Mouse (Mus musculus) neural tube, embryonic 14.5 days (tissue): ENCODE results near the gene Fam83e. TPM values are rescaled to one million over a fixed set of nuclear protein-coding genes. Genes with fewer than 3 reads are reported as not detected.

ENCODE experiments used
- ATAC-seq: fragments of 200-750 bp; cut with Nextera tagmentation; 2 replicates; pipeline ENCODE4 v1.8.0; 2017; ENCODE audit warnings: low read depth, mild to moderate bottlenecking, moderate TSS enrichment, moderate library complexity
- H3K27ac ChIP-seq: fragments of 300-500 bp; sonication (generic); 2 replicates; pipeline ENCODE4 v1.5.1; 2014; ENCODE audit warnings: low read depth, mild to moderate bottlenecking, control low read depth, low read length, moderate library complexity, mixed read lengths
- H3K27me3 ChIP-seq: fragments of 300-500 bp; sonication (generic); 2 replicates; pipeline ENCODE4 v1.6.1; 2014; ENCODE audit warnings: low read length; ENCODE audit not compliant: control insufficient read depth, insufficient read depth
- H3K36me3 ChIP-seq: fragments of 300-500 bp; sonication (generic); 2 replicates; pipeline ENCODE4 v1.6.1; 2014; ENCODE audit warnings: low read length, mixed read lengths; ENCODE audit not compliant: control insufficient read depth, insufficient read depth
- H3K4me1 ChIP-seq: fragments of 300-500 bp; sonication (generic); 2 replicates; pipeline ENCODE4 v1.6.1; 2014; ENCODE audit warnings: low read length; ENCODE audit not compliant: control insufficient read depth, insufficient read depth
- H3K4me2 ChIP-seq: fragments of 300-500 bp; sonication (generic); 2 replicates; pipeline ENCODE4 v1.6.1; 2014; ENCODE audit warnings: mild to moderate bottlenecking, low read depth, low read length, control low read depth
- H3K4me3 ChIP-seq: fragments of 300-500 bp; sonication (generic); 2 replicates; pipeline ENCODE4 v1.5.1; 2014; ENCODE audit warnings: low read depth, low read length, control low read depth, mixed read lengths
- H3K9ac ChIP-seq: fragments of 300-500 bp; sonication (generic); replicated peaks from 2 replicates; pipeline ENCODE4 v1.6.1; 2014; ENCODE audit warnings: low read depth, mild to moderate bottlenecking, control low read depth, low read length, mixed read lengths
- H3K9me3 ChIP-seq: fragments of 300-500 bp; sonication (generic); 2 replicates; pipeline ENCODE4 v1.6.1; 2016; ENCODE audit warnings: low read length; ENCODE audit not compliant: control insufficient read depth
- WGBS: fragments of 180-500 bp; shearing (Covaris S2); extraction: QIAGEN DNeasy Blood & Tissue Kit; methylation state at CpG from one replicate; pipeline ENCODE4 v1.1.7; 2014; 5-methylcytosine and 5-hydroxymethylcytosine counted together
- polyA plus RNA-seq: library from polyadenylated mRNA; unstranded; fragments of >200 nt; fragmentation: Nextera tagmentation; extraction: Ambion mirVana; gene quantifications from 2 replicates; pipeline ENCODE4 v1.2.1, GENCODE M21; 2014

The Fam83e gene
- polyA plus RNA-seq, 1 experiment from 2014 or later, result 0.24 TPM

DNA sequence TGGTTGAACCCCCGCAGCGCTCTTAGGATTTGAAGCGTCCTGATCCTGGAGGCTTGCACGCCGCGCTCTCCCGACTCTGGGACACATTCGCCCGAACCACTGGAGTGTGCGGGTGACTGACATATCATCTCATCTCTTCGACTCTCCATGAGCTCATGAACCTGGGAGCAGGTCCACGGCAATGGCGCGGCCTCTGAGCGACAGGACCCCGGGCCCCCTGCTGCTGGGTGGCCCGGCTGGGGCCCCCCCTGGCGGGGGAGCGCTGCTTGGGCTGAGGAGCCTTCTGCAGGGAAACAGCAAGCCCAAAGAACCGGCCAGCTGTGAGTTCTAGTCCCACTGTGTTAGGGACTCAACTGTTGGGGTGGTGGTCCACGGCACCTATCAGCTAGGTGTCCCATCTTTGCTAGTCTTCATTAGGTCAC is 15.6 kb upstream of the Fam83e start:
- Histone ChIP-seq H3K4me2 (peak overlapping the region; percentile 93), H3K36me3 (peaks cover 3% of the 10 kb centered on the region), H3K27ac (peak overlapping the region; percentile 41; the same call in 1 of the 2 replicates), H3K4me1 (peaks cover 40% of the 10 kb centered on the region), H3K9me3 (no peaks in the 10 kb centered on the region), H3K27me3 (no peaks in the 10 kb centered on the region), H3K9ac (peak overlapping the region; percentile 32; the same call in 1 of the 2 replicates), H3K4me3 (peak overlapping the region; percentile 48)
- ATAC-seq, result no peak
- WGBS, result under 1% methylated on average over 21 of the region's 21 CpGs

DNA sequence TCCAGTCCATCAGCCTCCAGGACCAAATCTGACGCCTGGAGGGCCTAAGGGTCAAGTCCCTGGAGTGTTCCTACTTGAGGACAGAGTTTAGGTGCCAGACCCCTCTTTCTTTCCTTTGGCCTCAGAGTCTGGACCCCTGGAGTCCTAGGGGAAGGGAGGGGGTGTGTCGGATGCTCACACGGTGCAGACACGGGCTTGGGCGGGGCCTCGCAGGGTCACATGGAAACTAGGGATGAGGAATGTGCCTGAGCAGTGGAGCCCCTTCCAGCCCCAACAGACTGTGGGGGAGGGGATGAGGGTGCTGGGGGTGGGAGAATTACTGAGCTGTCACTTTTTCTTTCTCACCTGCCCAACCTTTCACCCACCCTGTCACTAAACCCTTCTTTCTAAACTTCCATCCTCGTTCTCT is 15.1 kb upstream of the Fam83e start:
- Histone ChIP-seq H3K27me3 (no peaks in the 10 kb centered on the region), H3K9me3 (no peaks in the 10 kb centered on the region), H3K4me2 (peak overlapping the region; percentile 93), H3K9ac (peak overlapping the region; percentile 32; the same call in 1 of the 2 replicates), H3K36me3 (peaks cover 7% of the 10 kb centered on the region), H3K4me1 (peaks cover 40% of the 10 kb centered on the region), H3K27ac (no peak overlapping the region), H3K4me3 (peak overlapping the region; percentile 48)
- WGBS, result 0% methylated on average over 7 of the region's 7 CpGs
- ATAC-seq, result no peak

GRCm38 (mm10) chr7:45706721-45707241 is 14.2 kb upstream of the Fam83e start:
- 1% methylated on average over 30 of the region's 45 CpGs for WGBS
- H3K4me1 ChIP-seq, result peaks cover 40% of the 10 kb centered on the region
- peak overlapping the region; percentile 93 for H3K4me2 ChIP-seq
- H3K9me3 ChIP-seq, result no peaks in the 10 kb centered on the region
- H3K9ac ChIP-seq, result peak overlapping the region; percentile 64
- H3K4me3 ChIP-seq, result peak overlapping the region; percentile 48
- peaks cover 15% of the 10 kb centered on the region for H3K36me3 ChIP-seq
- ATAC-seq, result no peak
- H3K27me3 ChIP-seq, result no peaks in the 10 kb centered on the region
- H3K27ac ChIP-seq, result peak overlapping the region; percentile 31; the same call in 1 of the 2 replicates

GRCm38 (mm10) chr7:45707375-45707967 is 13.5 kb upstream of the Fam83e start:
- no peak for ATAC-seq
- Histone ChIP-seq H3K4me3 (peak overlapping the region; percentile 48), H3K4me1 (peaks cover 40% of the 10 kb centered on the region), H3K36me3 (peaks cover 22% of the 10 kb centered on the region), H3K27ac (no peak overlapping the region), H3K9me3 (no peaks in the 10 kb centered on the region), H3K9ac (no peak overlapping the region), H3K27me3 (no peaks in the 10 kb centered on the region), H3K4me2 (peak overlapping the region; percentile 93)
- WGBS, result under 1% methylated on average over 27 of the region's 27 CpGs

DNA sequence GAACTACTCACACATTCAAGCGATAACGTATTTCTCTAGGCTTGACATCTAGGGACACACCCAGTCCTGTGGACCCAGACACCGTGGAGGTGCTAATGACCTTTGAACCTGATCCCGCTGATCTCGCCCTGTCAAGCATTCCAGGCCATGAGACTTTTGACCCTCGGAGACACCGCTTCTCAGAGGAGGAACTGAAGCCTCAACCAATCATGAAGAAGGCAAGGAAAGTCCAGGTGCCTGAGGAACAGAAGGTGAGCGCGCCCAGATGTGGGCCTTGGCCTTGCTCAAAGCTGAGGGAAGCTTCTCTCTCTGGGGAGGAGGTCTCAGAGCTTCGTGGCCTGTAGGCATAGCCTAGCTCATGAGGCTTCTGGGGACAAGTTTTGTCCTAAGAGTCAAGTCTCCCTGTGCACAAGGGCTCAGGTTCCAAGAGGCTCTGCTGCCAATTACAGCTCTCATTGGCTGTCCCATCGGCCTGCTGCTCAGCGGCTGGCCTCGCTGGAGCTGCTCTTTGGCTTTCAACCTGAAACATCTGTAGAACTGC is 12.7 kb upstream of the Fam83e start:
- Histone ChIP-seq H3K4me3 (no peak overlapping the region), H3K9ac (no peak overlapping the region), H3K27ac (no peak overlapping the region), H3K27me3 (no peaks in the 10 kb centered on the region), H3K4me1 (peaks cover 40% of the 10 kb centered on the region), H3K4me2 (peak overlapping the region; percentile 93), H3K36me3 (peaks cover 31% of the 10 kb centered on the region), H3K9me3 (no peaks in the 10 kb centered on the region)
- 54% methylated on average over 13 of the region's 13 CpGs for WGBS
- no peak for ATAC-seq

DNA sequence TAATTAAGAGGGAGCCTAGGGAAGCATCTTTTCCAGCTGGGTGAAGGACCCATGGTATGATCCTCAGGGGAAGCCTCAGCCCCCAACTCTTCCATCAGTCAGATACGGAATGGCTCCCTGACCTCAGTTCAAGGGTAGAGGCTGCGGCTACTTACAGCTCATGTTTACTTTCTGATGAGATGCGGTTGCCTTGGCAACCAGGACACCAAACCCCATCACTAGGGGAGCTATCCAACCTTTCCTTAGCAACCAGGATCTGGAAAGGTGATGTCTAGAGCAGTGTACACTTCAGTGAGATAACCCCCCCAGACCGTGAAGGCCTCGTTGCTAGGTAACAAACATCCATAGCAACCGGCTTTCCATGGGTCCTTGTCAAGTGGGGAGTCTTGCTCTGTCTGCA is 12.0 kb upstream of the Fam83e start:
- Histone ChIP-seq H3K9ac (no peak overlapping the region), H3K36me3 (peaks cover 31% of the 10 kb centered on the region), H3K4me3 (no peak overlapping the region), H3K4me2 (peak overlapping the region; percentile 14; the same call in 1 of the 2 replicates), H3K27ac (no peak overlapping the region), H3K27me3 (no peaks in the 10 kb centered on the region), H3K9me3 (no peaks in the 10 kb centered on the region), H3K4me1 (peaks cover 34% of the 10 kb centered on the region)
- no peak for ATAC-seq
- WGBS, result 35% methylated on average over 6 of the region's 6 CpGs

DNA sequence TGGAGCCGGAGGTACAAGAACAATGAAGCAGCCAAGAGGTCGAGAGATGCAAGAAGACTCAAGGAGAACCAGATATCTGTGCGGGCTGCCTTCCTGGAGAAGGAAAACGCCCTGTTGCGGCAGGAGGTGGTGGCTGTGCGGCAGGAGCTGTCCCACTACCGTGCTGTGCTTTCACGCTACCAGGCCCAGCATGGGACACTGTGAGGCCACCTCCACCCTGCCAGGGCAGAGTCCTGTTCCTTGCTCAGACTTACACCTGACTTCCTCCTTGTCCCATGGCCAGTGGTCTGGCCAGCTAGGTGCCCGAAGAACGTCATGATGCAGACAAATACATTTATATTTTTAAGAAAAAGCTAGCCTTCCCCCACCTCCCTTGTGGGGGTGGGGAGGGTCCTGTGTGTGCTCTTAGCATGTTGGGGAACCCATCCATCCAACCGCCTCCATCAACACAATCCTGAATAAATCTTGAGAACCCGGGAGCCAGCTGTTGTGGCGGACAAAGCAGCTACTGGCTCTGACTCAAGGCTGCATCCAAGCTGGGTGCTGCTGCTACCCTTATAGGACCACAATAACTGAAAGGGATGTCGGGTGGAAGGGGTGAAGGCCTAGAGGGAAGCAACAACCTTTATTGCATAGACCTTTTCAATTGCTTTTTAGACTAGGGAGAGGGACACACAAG is 11.2 kb upstream of the Fam83e start:
- Histone ChIP-seq H3K27ac (no peak overlapping the region), H3K36me3 (peaks cover 31% of the 10 kb centered on the region), H3K4me2 (no peak overlapping the region), H3K27me3 (no peaks in the 10 kb centered on the region; the same call in 1 of the 2 replicates), H3K9me3 (no peaks in the 10 kb centered on the region), H3K4me1 (peaks cover 40% of the 10 kb centered on the region), H3K9ac (no peak overlapping the region), H3K4me3 (no peak overlapping the region)
- 70% methylated on average over 14 of the region's 14 CpGs for WGBS
- no peak for ATAC-seq

- no peak overlapping the region for H3K4me2 ChIP-seq
- H3K27ac ChIP-seq, result no peak overlapping the region
- H3K27me3 ChIP-seq, result no peaks in the 10 kb centered on the region; the same call in 1 of the 2 replicates
- WGBS, result 95% methylated on average over 20 of the region's 20 CpGs
- peaks cover 31% of the 10 kb centered on the region for H3K36me3 ChIP-seq
- ATAC-seq, result no peak
- H3K4me1 ChIP-seq, result peaks cover 40% of the 10 kb centered on the region
- H3K9me3 ChIP-seq, result no peaks in the 10 kb centered on the region
- H3K4me3 ChIP-seq, result no peak overlapping the region
- no peak overlapping the region for H3K9ac ChIP-seq
Observed at GRCm38 (mm10) chr7:45710477-45711191, 10.4 kb upstream of the Fam83e start.
